Mouse (Mus musculus) stomach, postnatal 0 days (tissue): ENCODE measurements around the gene St3gal3. TPM values are rescaled to one million over a fixed set of nuclear protein-coding genes. Genes with fewer than 3 reads are reported as not detected.

Experiments
- ATAC-seq: fragments of 200-750 bp; cut with Nextera tagmentation; 2 replicates; pipeline ENCODE4 v1.8.0; 2017; ENCODE audit not compliant: low FRiP score, low TSS enrichment
- DNase-seq: peaks from one replicate; pipeline ENCODE4 v3.0.0-alpha.2; 2016; ENCODE audit warnings: low spot score
- H3K27ac ChIP-seq: fragments of 300-500 bp; sonication (generic); replicated peaks from 2 replicates; pipeline ENCODE4 v1.5.1; 2014; ENCODE audit warnings: mild to moderate bottlenecking, control low read depth
- H3K27me3 ChIP-seq: fragments of 300-500 bp; sonication (generic); 2 replicates; pipeline ENCODE4 v1.6.1; 2014; ENCODE audit warnings: low read length; ENCODE audit not compliant: control insufficient read depth, insufficient read depth
- H3K36me3 ChIP-seq: fragments of 300-500 bp; sonication (generic); 2 replicates; pipeline ENCODE4 v1.6.1; 2014; ENCODE audit warnings: low read length, mixed read lengths; ENCODE audit not compliant: control insufficient read depth, insufficient read depth
- H3K4me1 ChIP-seq: fragments of 300-500 bp; sonication (generic); replicated peaks from 2 replicates; pipeline ENCODE4 v1.6.1; 2014; ENCODE audit warnings: antibody characterized with exemption; ENCODE audit not compliant: control insufficient read depth, insufficient read depth
- H3K4me2 ChIP-seq: fragments of 300-500 bp; sonication (generic); replicated peaks from 2 replicates; pipeline ENCODE4 v1.6.1; 2014; ENCODE audit warnings: low read depth, mild to moderate bottlenecking, control low read depth, moderate library complexity
- H3K4me3 ChIP-seq: fragments of 300-500 bp; sonication (generic); 2 replicates; pipeline ENCODE4 v1.5.1; 2014; ENCODE audit warnings: low read depth, low read length, control low read depth
- H3K9ac ChIP-seq: fragments of 300-500 bp; sonication (generic); 2 replicates; pipeline ENCODE4 v1.6.1; 2014; ENCODE audit warnings: mild to moderate bottlenecking, low read length, control low read depth, mixed read lengths
- H3K9me3 ChIP-seq: fragments of 300-500 bp; sonication (generic); 2 replicates; pipeline ENCODE4 v1.6.1; 2016; ENCODE audit warnings: low read length; ENCODE audit not compliant: control insufficient read depth
- CTCF ChIP-seq: IDR thresholded peaks from 2 replicates; pipeline ENCODE4 v1.5.1; 2016; ENCODE audit warnings: antibody characterized with exemption, low read depth, mild to moderate bottlenecking, moderate library complexity
- EP300 ChIP-seq: optimal IDR thresholded peaks from 2 replicates; pipeline ENCODE3; 2016; ENCODE audit warnings: antibody characterized with exemption
- WGBS: fragments of 180-500 bp; shearing (Covaris S2); extraction: QIAGEN DNeasy Blood & Tissue Kit; methylation state at CpG from one replicate; pipeline ENCODE4 v1.1.7; 2014; 5-methylcytosine and 5-hydroxymethylcytosine counted together
- polyA plus RNA-seq: library from polyadenylated mRNA; unstranded; fragments of >200 nt; fragmentation: Nextera tagmentation; extraction: Ambion mirVana; gene quantifications from 2 replicates; pipeline ENCODE4 v1.2.1, GENCODE M21; 2015

The St3gal3 gene
- polyA plus RNA-seq, 1 experiment from 2014 or later, result 3.2 TPM

DNA sequence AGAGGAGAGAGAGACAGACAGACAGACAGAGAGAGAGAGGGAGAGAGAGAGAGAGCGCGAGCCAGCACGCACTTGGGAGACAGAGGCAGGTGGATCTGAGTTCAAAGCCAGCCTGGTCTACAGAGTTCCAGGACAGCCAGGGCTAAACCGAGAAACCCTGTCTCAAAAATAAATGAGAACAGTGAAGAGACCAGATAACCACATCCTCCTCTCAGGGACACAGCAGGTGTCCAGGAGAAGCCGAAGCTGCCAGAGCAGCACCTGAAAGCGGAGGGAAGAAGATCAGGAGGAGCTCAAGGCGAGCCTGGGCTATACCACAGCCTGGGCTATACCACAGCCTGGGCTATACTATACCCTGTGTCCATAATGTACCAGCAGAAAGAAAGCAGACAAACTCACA, 16.1 kb upstream of the St3gal3 start:
- 93% methylated on average over 7 of the region's 7 CpGs for WGBS
- no peak for DNase-seq
- TF ChIP-seq CTCF (no peak), EP300 (no peak)

DNA sequence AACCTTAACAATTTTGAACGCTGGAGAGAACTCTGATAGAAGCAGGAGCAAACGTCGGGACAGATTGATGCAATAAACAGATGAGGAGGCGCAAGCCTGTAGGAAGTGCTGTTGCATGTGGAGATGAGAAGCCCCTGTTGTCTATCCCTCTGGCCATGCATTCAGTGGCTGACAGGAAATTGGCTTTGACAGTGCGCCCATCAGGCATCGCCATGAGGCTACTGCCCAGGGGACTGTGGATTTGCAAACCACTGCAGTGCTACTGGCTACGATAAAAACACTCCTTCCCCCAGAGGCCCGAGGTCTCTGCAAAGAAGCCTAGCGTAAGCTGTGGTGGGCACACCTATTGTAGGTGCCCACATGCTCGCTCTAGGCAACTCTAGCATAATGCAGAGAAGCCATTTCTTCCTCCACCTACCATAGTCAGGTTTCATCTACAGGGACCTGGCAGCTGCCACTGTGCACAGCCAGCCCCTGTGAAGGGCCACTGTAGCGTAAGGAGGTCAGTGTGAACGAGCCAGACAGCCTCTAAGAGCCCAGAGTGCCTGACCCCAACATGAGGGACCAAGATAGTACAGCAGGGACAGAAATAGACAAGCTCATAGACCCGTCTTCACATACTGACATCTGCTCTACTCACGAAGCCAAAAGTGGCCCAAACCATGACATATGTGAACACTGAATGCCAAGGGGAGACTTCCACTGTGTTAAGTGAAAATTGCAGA, 15.4 kb upstream of the St3gal3 start:
- Histone ChIP-seq H3K4me1 (no peaks in the 10 kb centered on the region), H3K36me3 (peaks cover 60% of the 10 kb centered on the region), H3K4me3 (no peak overlapping the region), H3K4me2 (no peak overlapping the region), H3K9ac (no peak overlapping the region), H3K9me3 (no peaks in the 10 kb centered on the region), H3K27ac (no peak overlapping the region), H3K27me3 (no peaks in the 10 kb centered on the region)
- 89% methylated on average over 14 of the region's 14 CpGs for WGBS
- TF ChIP-seq EP300 (no peak), CTCF (no peak)
- DNase-seq (no peak), ATAC-seq (no peak)

More for the DNA sequence above, 16.1 kb upstream of the St3gal3 start:
- Histone ChIP-seq H3K4me1 (no peaks in the 10 kb centered on the region), H3K9ac (no peak overlapping the region), H3K9me3 (no peaks in the 10 kb centered on the region), H3K27ac (no peak overlapping the region), H3K36me3 (peaks cover 61% of the 10 kb centered on the region), H3K27me3 (no peaks in the 10 kb centered on the region), H3K4me2 (no peak overlapping the region), H3K4me3 (no peak overlapping the region)
- ATAC-seq, result no peak

- TF ChIP-seq CTCF (no peak), EP300 (no peak)
- H3K4me3 ChIP-seq, result no peak overlapping the region
- no peaks in the 10 kb centered on the region for H3K4me1 ChIP-seq
- no peak overlapping the region for H3K9ac ChIP-seq
- H3K36me3 ChIP-seq, result peaks cover 53% of the 10 kb centered on the region
- no peak for ATAC-seq
- no peak for DNase-seq
- H3K27me3 ChIP-seq, result no peaks in the 10 kb centered on the region
- H3K27ac ChIP-seq, result no peak overlapping the region
- H3K9me3 ChIP-seq, result no peaks in the 10 kb centered on the region
- WGBS, result 87% methylated on average over 10 of the region's 10 CpGs
- H3K4me2 ChIP-seq, result no peak overlapping the region
Measured at GRCm38 (mm10) chr4:118149055-118149576, 14.4 kb upstream of the St3gal3 start.

GRCm38 (mm10) chr4:118148317-118148687, 13.6 kb upstream of the St3gal3 start:
- H3K36me3 ChIP-seq, result peaks cover 57% of the 10 kb centered on the region
- no peaks in the 10 kb centered on the region for H3K4me1 ChIP-seq
- no peak for DNase-seq
- WGBS, result 59% methylated on average over 10 of the region's 10 CpGs
- no peaks in the 10 kb centered on the region for H3K9me3 ChIP-seq
- TF ChIP-seq EP300, result no peak
- TF ChIP-seq CTCF, result no peak
- H3K9ac ChIP-seq, result no peak overlapping the region
- H3K4me2 ChIP-seq, result no peak overlapping the region
- no peak for ATAC-seq
- no peak overlapping the region for H3K4me3 ChIP-seq
- H3K27me3 ChIP-seq, result no peaks in the 10 kb centered on the region
- H3K27ac ChIP-seq, result no peak overlapping the region

GRCm38 (mm10) chr4:118147547-118148316, 13.0 kb upstream of the St3gal3 start:
- Histone ChIP-seq H3K36me3 (peaks cover 58% of the 10 kb centered on the region), H3K4me2 (no peak overlapping the region), H3K27ac (no peak overlapping the region), H3K4me1 (no peaks in the 10 kb centered on the region), H3K9me3 (no peaks in the 10 kb centered on the region), H3K4me3 (no peak overlapping the region), H3K27me3 (no peaks in the 10 kb centered on the region), H3K9ac (no peak overlapping the region)
- WGBS, result 91% methylated on average over 19 of the region's 19 CpGs
- no peak for DNase-seq
- TF ChIP-seq EP300, result no peak
- TF ChIP-seq CTCF, result no peak
- ATAC-seq, result no peak

- H3K4me3 ChIP-seq, result no peak overlapping the region
- peaks cover 57% of the 10 kb centered on the region for H3K36me3 ChIP-seq
- ATAC-seq, result no peak
Measured at GRCm38 (mm10) chr4:118147090-118147489, 12.4 kb upstream of the St3gal3 start.

More at GRCm38 (mm10) chr4:118147090-118147489, 12.4 kb upstream of the St3gal3 start:
- no peak for DNase-seq
- Histone ChIP-seq H3K4me2 (no peak overlapping the region), H3K9ac (no peak overlapping the region), H3K27me3 (no peaks in the 10 kb centered on the region), H3K27ac (no peak overlapping the region), H3K9me3 (no peaks in the 10 kb centered on the region), H3K4me1 (no peaks in the 10 kb centered on the region)
- TF ChIP-seq EP300, result no peak
- no peak for TF ChIP-seq CTCF
- 94% methylated on average over 10 of the region's 10 CpGs for WGBS
